Mouse (Mus musculus) neural tube, embryonic 13.5 days (tissue): ENCODE data around the gene Mcrip1. TPM values are rescaled to one million over a fixed set of nuclear protein-coding genes. Genes with fewer than 3 reads are reported as not detected.
"Not testable (repeated sequence)": the region's sequence is repeated elsewhere in the genome, so short reads cannot be mapped to it uniquely, and the experiment has no call there.

ENCODE experiments used
- ATAC-seq: fragments of 200-750 bp; cut with Nextera tagmentation; 2 replicates; pipeline ENCODE4 v1.8.0; 2017; ENCODE audit warnings: low read depth, mild to moderate bottlenecking, moderate TSS enrichment, moderate library complexity
- H3K27ac ChIP-seq: fragments of 300-500 bp; sonication (generic); replicated peaks from 2 replicates; pipeline ENCODE4 v1.5.1; 2015; ENCODE audit warnings: moderate library complexity, mild to moderate bottlenecking, inconsistent platforms
- H3K27me3 ChIP-seq: fragments of 300-500 bp; sonication (generic); 2 replicates; pipeline ENCODE4 v1.6.1; 2015; ENCODE audit warnings: mild to moderate bottlenecking, inconsistent platforms
- H3K36me3 ChIP-seq: fragments of 300-500 bp; sonication (generic); 2 replicates; pipeline ENCODE4 v1.6.1; 2015; ENCODE audit warnings: mild to moderate bottlenecking, inconsistent platforms
- H3K4me1 ChIP-seq: fragments of 300-500 bp; sonication (generic); replicated peaks from 2 replicates; pipeline ENCODE4 v1.6.1; 2015; ENCODE audit warnings: inconsistent platforms
- H3K4me2 ChIP-seq: fragments of 300-500 bp; sonication (generic); 2 replicates; pipeline ENCODE4 v1.6.1; 2015; ENCODE audit warnings: inconsistent platforms, mild to moderate bottlenecking, moderate library complexity
- H3K4me3 ChIP-seq: fragments of 300-500 bp; sonication (generic); 2 replicates; pipeline ENCODE4 v1.5.1; 2015; ENCODE audit warnings: mild to moderate bottlenecking, inconsistent platforms
- H3K9ac ChIP-seq: fragments of 300-500 bp; sonication (generic); 2 replicates; pipeline ENCODE4 v1.6.1; 2015; ENCODE audit warnings: moderate library complexity, mild to moderate bottlenecking, inconsistent platforms
- H3K9me3 ChIP-seq: fragments of 300-500 bp; sonication (generic); 2 replicates; pipeline ENCODE4 v1.6.1; 2016; ENCODE audit warnings: inconsistent platforms
- WGBS: fragments of 180-500 bp; shearing (Covaris S2); methylation state at CpG from one replicate; pipeline ENCODE4 v1.1.7; 2015; 5-methylcytosine and 5-hydroxymethylcytosine counted together
- polyA plus RNA-seq: library from polyadenylated mRNA; unstranded; fragments of >200 nt; fragmentation: Nextera tagmentation; extraction: Ambion mirVana; gene quantifications from 2 replicates; pipeline ENCODE4 v1.2.1, GENCODE M21; 2015

The Mcrip1 gene
- polyA plus RNA-seq, 1 experiment from 2014 or later: 236 TPM

GRCm38 (mm10) chr11:120572752-120573584 lies 23.4 kb upstream of the Mcrip1 start, which contains the start of gene P4hb:
P4hb (minus strand) TSS chr11:120573253.
- peak within 1 kb of the TSS; percentile 90 for H3K27ac ChIP-seq
- no peaks in the 10 kb centered on the region for H3K9me3 ChIP-seq
- peak within 1 kb of the TSS; percentile 90 for H3K4me2 ChIP-seq
- ATAC-seq: peak; percentile 98
- H3K27me3 ChIP-seq: no peaks in the 10 kb centered on the region
- H3K4me3 ChIP-seq: peak within 1 kb of the TSS; percentile 89
- H3K9ac ChIP-seq: peak within 1 kb of the TSS; percentile 96
- H3K36me3 ChIP-seq: peaks cover 46% of the 10 kb centered on the region
- peaks cover 30% of the 10 kb centered on the region for H3K4me1 ChIP-seq
- WGBS: under 1% methylated on average over 94 of the region's 94 CpGs

- WGBS: under 1% methylated on average over 24 of the region's 24 CpGs
- peak overlapping the region; percentile 90 for H3K27ac ChIP-seq
- peak overlapping the region; percentile 89 for H3K4me3 ChIP-seq
- peak; percentile 51; the same call in 1 of the 2 replicates for ATAC-seq
- peak overlapping the region; percentile 90 for H3K4me2 ChIP-seq
- H3K9me3 ChIP-seq: no peaks in the 10 kb centered on the region
- peaks cover 30% of the 10 kb centered on the region for H3K4me1 ChIP-seq
- H3K27me3 ChIP-seq: no peaks in the 10 kb centered on the region
- H3K36me3 ChIP-seq: peaks cover 46% of the 10 kb centered on the region
- peak overlapping the region; percentile 96 for H3K9ac ChIP-seq
Measured at GRCm38 (mm10) chr11:120572417-120572751, 22.9 kb upstream of the Mcrip1 start.

- H3K4me1 ChIP-seq: peaks cover 30% of the 10 kb centered on the region
- H3K9me3 ChIP-seq: no peaks in the 10 kb centered on the region
- H3K27me3 ChIP-seq: no peaks in the 10 kb centered on the region
- H3K27ac ChIP-seq: peak overlapping the region; percentile 90
- H3K36me3 ChIP-seq: peaks cover 46% of the 10 kb centered on the region
- peak overlapping the region; percentile 89 for H3K4me3 ChIP-seq
- WGBS: 17% methylated on average over 11 of the region's 11 CpGs
- H3K9ac ChIP-seq: peak overlapping the region; percentile 96
- ATAC-seq: no peak
- H3K4me2 ChIP-seq: peak overlapping the region; percentile 90
Measured at GRCm38 (mm10) chr11:120571754-120572416, 22.4 kb upstream of the Mcrip1 start.

- H3K27me3 ChIP-seq: no peaks in the 10 kb centered on the region
- no peak overlapping the region for H3K27ac ChIP-seq
- peaks cover 30% of the 10 kb centered on the region for H3K4me1 ChIP-seq
- no peak for ATAC-seq
- peaks cover 51% of the 10 kb centered on the region for H3K36me3 ChIP-seq
- peak overlapping the region; percentile 90 for H3K4me2 ChIP-seq
- no peaks in the 10 kb centered on the region for H3K9me3 ChIP-seq
- WGBS: 83% methylated on average over 3 of the region's 3 CpGs
- H3K4me3 ChIP-seq: peak overlapping the region; percentile 89
- peak overlapping the region; percentile 96 for H3K9ac ChIP-seq
Measured at GRCm38 (mm10) chr11:120571122-120571521, 21.6 kb upstream of the Mcrip1 start.

- no peak overlapping the region for H3K4me3 ChIP-seq
- peaks cover 16% of the 10 kb centered on the region for H3K4me1 ChIP-seq
- H3K4me2 ChIP-seq: no peak overlapping the region
- WGBS: 94% methylated on average over 6 of the region's 6 CpGs
- H3K36me3 ChIP-seq: peaks cover 78% of the 10 kb centered on the region
- no peaks in the 10 kb centered on the region for H3K9me3 ChIP-seq
- H3K27me3 ChIP-seq: no peaks in the 10 kb centered on the region
- no peak for ATAC-seq
- H3K9ac ChIP-seq: no peak overlapping the region
- no peak overlapping the region for H3K27ac ChIP-seq
Measured at GRCm38 (mm10) chr11:120568324-120568723, 18.8 kb upstream of the Mcrip1 start.

- ATAC-seq: no peak
- H3K4me1 ChIP-seq: no peaks in the 10 kb centered on the region
- no peak overlapping the region for H3K27ac ChIP-seq
- no peaks in the 10 kb centered on the region for H3K9me3 ChIP-seq
- H3K4me2 ChIP-seq: no peak overlapping the region
- peaks cover 97% of the 10 kb centered on the region for H3K36me3 ChIP-seq
- H3K4me3 ChIP-seq: no peak overlapping the region
- H3K9ac ChIP-seq: no peak overlapping the region
- H3K27me3 ChIP-seq: no peaks in the 10 kb centered on the region
- WGBS: 83% methylated on average over 9 of the region's 9 CpGs
Measured at GRCm38 (mm10) chr11:120565114-120565513, 15.6 kb upstream of the Mcrip1 start.

- Histone ChIP-seq H3K36me3 (peaks cover 94% of the 10 kb centered on the region), H3K27ac (no peak overlapping the region), H3K9ac (no peak overlapping the region), H3K4me1 (no peaks in the 10 kb centered on the region), H3K9me3 (no peaks in the 10 kb centered on the region), H3K4me3 (no peak overlapping the region), H3K27me3 (no peaks in the 10 kb centered on the region), H3K4me2 (no peak overlapping the region)
- WGBS: 96% methylated on average over 13 of the region's 13 CpGs
- no peak for ATAC-seq
Measured at GRCm38 (mm10) chr11:120562949-120563348, 13.4 kb upstream of the Mcrip1 start.

GRCm38 (mm10) chr11:120560952-120561728 lies 11.6 kb upstream of the Mcrip1 start:
- no peak for ATAC-seq
- 95% methylated on average over 13 of the region's 13 CpGs for WGBS
- Histone ChIP-seq H3K9me3 (no peaks in the 10 kb centered on the region), H3K36me3 (peaks cover 76% of the 10 kb centered on the region), H3K4me1 (no peaks in the 10 kb centered on the region), H3K4me2 (no peak overlapping the region), H3K4me3 (no peak overlapping the region), H3K27me3 (no peaks in the 10 kb centered on the region), H3K27ac (no peak overlapping the region), H3K9ac (no peak overlapping the region)

- not testable (repeated sequence) for H3K9me3 ChIP-seq, H3K4me3 ChIP-seq, H3K4me2 ChIP-seq, H3K4me1 ChIP-seq, H3K27me3 ChIP-seq, H3K9ac ChIP-seq, ATAC-seq, H3K27ac ChIP-seq
- H3K36me3 ChIP-seq: peaks cover 54% of the 10 kb centered on the region
- 89% methylated on average over 6 of the region's 6 CpGs for WGBS
Measured at GRCm38 (mm10) chr11:120558843-120559242, 9.3 kb upstream of the Mcrip1 start.

GRCm38 (mm10) chr11:120555260-120555659 lies 5.7 kb upstream of the Mcrip1 start:
- no peak overlapping the region for H3K4me3 ChIP-seq
- ATAC-seq: no peak
- H3K9me3 ChIP-seq: no peaks in the 10 kb centered on the region
- peaks cover 18% of the 10 kb centered on the region for H3K36me3 ChIP-seq
- no peak overlapping the region for H3K4me2 ChIP-seq
- H3K9ac ChIP-seq: no peak overlapping the region
- no peak overlapping the region for H3K27ac ChIP-seq
- H3K4me1 ChIP-seq: peaks cover 3% of the 10 kb centered on the region
- 75% methylated on average over 2 of the region's 2 CpGs for WGBS
- no peaks in the 10 kb centered on the region for H3K27me3 ChIP-seq

GRCm38 (mm10) chr11:120554834-120555233 lies 5.3 kb upstream of the Mcrip1 start:
- Histone ChIP-seq H3K9me3 (no peaks in the 10 kb centered on the region), H3K4me2 (no peak overlapping the region), H3K36me3 (peaks cover 14% of the 10 kb centered on the region), H3K4me3 (no peak overlapping the region), H3K27me3 (no peaks in the 10 kb centered on the region), H3K9ac (no peak overlapping the region), H3K4me1 (peaks cover 7% of the 10 kb centered on the region), H3K27ac (no peak overlapping the region)
- ATAC-seq: no peak
- 89% methylated on average over 7 of the region's 7 CpGs for WGBS

GRCm38 (mm10) chr11:120552736-120553135 lies 3.2 kb upstream of the Mcrip1 start:
- Histone ChIP-seq H3K27ac (no peak overlapping the region), H3K9ac (no peak overlapping the region), H3K9me3 (no peaks in the 10 kb centered on the region), H3K4me3 (no peak overlapping the region), H3K36me3 (no peaks in the 10 kb centered on the region), H3K4me2 (no peak overlapping the region), H3K4me1 (peaks cover 20% of the 10 kb centered on the region), H3K27me3 (no peaks in the 10 kb centered on the region)
- no peak for ATAC-seq
- 76% methylated on average over 5 of the region's 5 CpGs for WGBS
